Mouse (Mus musculus): ENCODE measurements around the gene Tmem248. TPM values are rescaled to one million over a fixed set of nuclear protein-coding genes. Genes with fewer than 3 reads are reported as not detected.

Gene Tmem248
- 33.1 and 34.1 TPM in 2 replicates for polyA plus RNA-seq (2016; fragmentation: Nextera tagmentation; extraction: Ambion mirVana)

DNA sequence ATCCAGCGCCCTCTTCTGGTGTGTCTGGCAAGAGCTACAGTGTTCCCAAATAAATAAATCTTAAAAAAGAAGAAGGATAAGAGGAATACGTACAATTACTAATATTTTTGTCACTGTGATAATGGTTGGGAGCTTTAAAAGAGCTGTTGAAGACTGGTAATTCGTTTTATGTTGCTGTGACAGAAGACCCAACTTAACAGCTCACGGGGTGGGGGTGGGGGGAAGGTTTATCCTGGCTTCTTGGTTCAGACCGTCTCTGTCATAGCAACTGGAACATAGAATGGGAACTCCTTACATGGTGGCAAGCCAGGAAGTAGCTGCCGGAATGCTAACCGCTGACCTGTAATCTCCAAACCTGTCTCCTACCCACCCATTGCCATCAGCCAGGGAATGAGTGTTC lies at the start of gene Tmem248:
Gene Tmem248 (plus strand): TSS at position 301 of the 400 bp plus-strand sequence.
- H3K4me1 ChIP-seq, result peaks cover 6% of the 10 kb centered on the region; the same call in 1 of the 2 replicates
- H3K9me3 ChIP-seq, result peaks cover 7% of the 10 kb centered on the region; the same call in 1 of the 2 replicates
- no peak within 1 kb of the TSS for H3K4me3 ChIP-seq
- H3K4me2 ChIP-seq (replicated peaks), result no peak within 1 kb of the TSS
- H3K27me3 ChIP-seq, result no peaks in the 10 kb centered on the region
- peaks cover 29% of the 10 kb centered on the region for H3K36me3 ChIP-seq
- no peak within 1 kb of the TSS for H3K9ac ChIP-seq (replicated peaks)
- no peak for ATAC-seq (ENCODE audit: low FRiP score, low read depth)
- no peak within 1 kb of the TSS for H3K27ac ChIP-seq (replicated peaks)
- 82% methylated on average over 7 of the region's 7 CpGs for WGBS

DNA sequence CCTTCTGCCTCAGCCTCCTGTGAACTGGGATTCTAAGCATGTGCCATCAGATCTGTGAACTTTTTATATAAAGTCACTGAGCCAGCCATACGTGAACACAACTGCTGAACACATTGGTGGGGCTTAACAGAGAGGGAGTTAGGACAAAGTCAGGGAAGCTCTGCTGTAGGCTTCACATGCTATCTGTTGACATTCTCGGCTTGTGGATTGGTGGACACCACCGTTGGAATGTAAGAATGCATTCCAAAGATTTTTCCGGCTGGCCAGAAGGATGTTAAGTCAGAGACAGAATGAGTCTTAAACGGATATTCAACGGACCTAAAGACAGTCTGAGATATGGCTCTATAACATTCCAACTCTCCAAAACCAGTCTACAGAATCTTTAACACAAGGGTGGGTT lies 47.8 kb upstream of the Tmem248 start:
- Histone ChIP-seq H3K36me3 (no peaks in the 10 kb centered on the region), H3K9ac (replicated peaks) (no peak overlapping the region), H3K27ac (replicated peaks) (no peak overlapping the region), H3K4me1 (peaks cover 18% of the 10 kb centered on the region), H3K9me3 (no peaks in the 10 kb centered on the region), H3K27me3 (no peaks in the 10 kb centered on the region), H3K4me3 (no peak overlapping the region), H3K4me2 (replicated peaks) (no peak overlapping the region)
- no peak for ATAC-seq (ENCODE audit: low FRiP score, low read depth)
- 73% methylated on average over 6 of the region's 6 CpGs for WGBS

GRCm38 (mm10) chr5:130170666-130171422 lies 46.0 kb upstream of the Tmem248 start:
- Histone ChIP-seq H3K4me2 (replicated peaks) (peak overlapping the region; percentile 77), H3K27ac (replicated peaks) (peak overlapping the region; percentile 89), H3K36me3 (no peaks in the 10 kb centered on the region), H3K4me3 (peak overlapping the region; percentile 90), H3K4me1 (peaks cover 18% of the 10 kb centered on the region), H3K27me3 (no peaks in the 10 kb centered on the region), H3K9me3 (no peaks in the 10 kb centered on the region), H3K9ac (replicated peaks) (peak overlapping the region; percentile 90)
- no peak for ATAC-seq (ENCODE audit: low FRiP score, low read depth)
- WGBS, result 15% methylated on average over 6 of the region's 6 CpGs

GRCm38 (mm10) chr5:130171423-130171954 lies 45.4 kb upstream of the Tmem248 start, which contains the start of gene Rabgef1:
Gene Rabgef1, plus strand, starts transcription at chr5:130171798.
- no peaks in the 10 kb centered on the region for H3K36me3 ChIP-seq
- under 1% methylated on average over 54 of the region's 62 CpGs for WGBS

GRCm38 (mm10) chr5:130171956-130172601 lies 44.8 kb upstream of the Tmem248 start:
- H3K4me1 ChIP-seq, result peaks cover 18% of the 10 kb centered on the region
- H3K4me2 ChIP-seq (replicated peaks), result peak overlapping the region; percentile 82
- H3K36me3 ChIP-seq, result no peaks in the 10 kb centered on the region
- no peaks in the 10 kb centered on the region for H3K27me3 ChIP-seq
- peak overlapping the region; percentile 90 for H3K9ac ChIP-seq (replicated peaks)
- peak overlapping the region; percentile 90 for H3K4me3 ChIP-seq
- WGBS, result under 1% methylated on average over 46 of the region's 46 CpGs
- ATAC-seq (ENCODE audit: low FRiP score, low read depth), result peak; percentile 41
- no peaks in the 10 kb centered on the region for H3K9me3 ChIP-seq
- peak overlapping the region; percentile 89 for H3K27ac ChIP-seq (replicated peaks)

More at GRCm38 (mm10) chr5:130171423-130171954, 45.4 kb upstream of the Tmem248 start, which contains the start of gene Rabgef1:
- Histone ChIP-seq H3K27ac (replicated peaks) (peak within 1 kb of the TSS; percentile 89), H3K4me1 (peaks cover 18% of the 10 kb centered on the region), H3K4me3 (peak within 1 kb of the TSS; percentile 90), H3K9me3 (no peaks in the 10 kb centered on the region), H3K9ac (replicated peaks) (peak within 1 kb of the TSS; percentile 90), H3K4me2 (replicated peaks) (peak within 1 kb of the TSS; percentile 82), H3K27me3 (no peaks in the 10 kb centered on the region)
- peak; percentile 95 for ATAC-seq (ENCODE audit: low FRiP score, low read depth)

GRCm38 (mm10) chr5:130173012-130173411 lies 43.9 kb upstream of the Tmem248 start:
- Histone ChIP-seq H3K4me3 (peak overlapping the region; percentile 90), H3K9me3 (no peaks in the 10 kb centered on the region), H3K9ac (replicated peaks) (peak overlapping the region; percentile 90; the same call in 1 of the 2 replicates), H3K4me2 (replicated peaks) (peak overlapping the region; percentile 82), H3K36me3 (no peaks in the 10 kb centered on the region), H3K27me3 (no peaks in the 10 kb centered on the region), H3K27ac (replicated peaks) (no peak overlapping the region), H3K4me1 (peaks cover 21% of the 10 kb centered on the region)
- ATAC-seq (ENCODE audit: low FRiP score, low read depth), result no peak
- WGBS, result 91% methylated on average over 4 of the region's 4 CpGs

- no peak overlapping the region for H3K27ac ChIP-seq (replicated peaks)
- no peak for ATAC-seq (ENCODE audit: low FRiP score, low read depth)
- 57% methylated on average over 4 of the region's 4 CpGs for WGBS
- peaks cover 10% of the 10 kb centered on the region for H3K4me1 ChIP-seq
- H3K4me2 ChIP-seq (replicated peaks), result no peak overlapping the region
- H3K36me3 ChIP-seq, result no peaks in the 10 kb centered on the region
- H3K9me3 ChIP-seq, result no peaks in the 10 kb centered on the region
- H3K9ac ChIP-seq (replicated peaks), result no peak overlapping the region; the same call in 1 of the 2 replicates
- no peaks in the 10 kb centered on the region for H3K27me3 ChIP-seq
- no peak overlapping the region for H3K4me3 ChIP-seq
Observed at GRCm38 (mm10) chr5:130177871-130178270, 39.0 kb upstream of the Tmem248 start.

DNA sequence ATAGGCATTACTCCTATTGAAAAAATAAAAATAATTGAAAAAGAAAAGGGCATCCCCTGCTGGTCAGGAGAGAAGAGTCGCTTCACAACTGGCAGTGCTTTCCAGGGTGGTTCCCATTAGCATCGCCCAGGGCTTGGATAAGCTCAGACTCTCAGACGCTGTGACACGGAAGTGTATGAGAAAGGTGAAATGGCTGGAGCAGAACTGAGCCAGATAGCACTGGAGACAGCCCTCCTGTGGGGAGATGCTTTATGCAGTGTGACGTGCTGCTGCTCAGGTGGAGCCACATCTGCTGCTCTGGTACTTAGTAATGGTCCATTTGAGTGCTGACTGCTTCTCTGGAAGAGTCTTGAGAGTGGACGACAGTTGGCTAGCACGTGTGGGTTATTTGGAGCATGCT lies 36.5 kb upstream of the Tmem248 start:
- WGBS, result 72% methylated on average over 7 of the region's 7 CpGs
- H3K4me2 ChIP-seq (replicated peaks), result no peak overlapping the region
- no peak overlapping the region for H3K27ac ChIP-seq (replicated peaks)
- no peaks in the 10 kb centered on the region for H3K27me3 ChIP-seq
- no peak for ATAC-seq (ENCODE audit: low FRiP score, low read depth)
- no peak overlapping the region for H3K9ac ChIP-seq (replicated peaks)
- no peaks in the 10 kb centered on the region for H3K9me3 ChIP-seq
- no peaks in the 10 kb centered on the region for H3K36me3 ChIP-seq
- H3K4me1 ChIP-seq, result peaks cover 4% of the 10 kb centered on the region
- no peak overlapping the region for H3K4me3 ChIP-seq

- 94% methylated on average over 6 of the region's 6 CpGs for WGBS
- no peak overlapping the region for H3K27ac ChIP-seq (replicated peaks)
- no peaks in the 10 kb centered on the region for H3K9me3 ChIP-seq
- no peaks in the 10 kb centered on the region for H3K27me3 ChIP-seq
- no peak overlapping the region for H3K4me3 ChIP-seq
- H3K4me2 ChIP-seq (replicated peaks), result no peak overlapping the region
- no peak overlapping the region for H3K9ac ChIP-seq (replicated peaks)
- peaks cover 4% of the 10 kb centered on the region for H3K4me1 ChIP-seq
- no peak for ATAC-seq (ENCODE audit: low FRiP score, low read depth)
- H3K36me3 ChIP-seq, result no peaks in the 10 kb centered on the region
Observed at GRCm38 (mm10) chr5:130181740-130182540, 34.9 kb upstream of the Tmem248 start.

- no peak overlapping the region for H3K4me2 ChIP-seq (replicated peaks)
- H3K9ac ChIP-seq (replicated peaks), result no peak overlapping the region
- H3K36me3 ChIP-seq, result 0 out of 2 replicates have a peak, but pooled peaks cover 3% of the 10 kb centered on the region
- no peak for ATAC-seq (ENCODE audit: low FRiP score, low read depth)
- H3K9me3 ChIP-seq, result no peaks in the 10 kb centered on the region
- no peak overlapping the region for H3K4me3 ChIP-seq
- no peak overlapping the region for H3K27ac ChIP-seq (replicated peaks)
- 97% methylated on average over 3 of the region's 3 CpGs for WGBS
- peaks cover 6% of the 10 kb centered on the region for H3K4me1 ChIP-seq
- H3K27me3 ChIP-seq, result no peaks in the 10 kb centered on the region
Observed at GRCm38 (mm10) chr5:130182541-130182821, 34.4 kb upstream of the Tmem248 start.

- Histone ChIP-seq H3K9ac (replicated peaks) (no peak overlapping the region), H3K27ac (replicated peaks) (no peak overlapping the region), H3K9me3 (no peaks in the 10 kb centered on the region), H3K4me2 (replicated peaks) (no peak overlapping the region), H3K36me3 (0 out of 2 replicates have a peak, but pooled peaks cover 7% of the 10 kb centered on the region), H3K27me3 (no peaks in the 10 kb centered on the region), H3K4me1 (0 out of 2 replicates have a peak, but pooled peaks cover 4% of the 10 kb centered on the region), H3K4me3 (no peak overlapping the region)
- WGBS, result 93% methylated on average over 9 of the region's 9 CpGs
- no peak for ATAC-seq (ENCODE audit: low FRiP score, low read depth)
Observed at GRCm38 (mm10) chr5:130184193-130184856, 32.6 kb upstream of the Tmem248 start.

All from midbrain, embryonic 12.5 days (tissue).